Mouse (Mus musculus) right cerebral cortex, postnatal 10 days (tissue): ENCODE measurements around the gene Lrrn4cl.
"Not testable (repeated sequence)": the region's sequence is repeated elsewhere in the genome, so short reads cannot be mapped to it uniquely, and the experiment has no call there.

ENCODE experiments used
- DNase-seq, 2 experiments: peaks; one replicate each; pipeline ENCODE4 v3.0.0; 2021; ENCODE audit warnings: low spot score in 2 of 2

Lrrn4cl gene

DNA sequence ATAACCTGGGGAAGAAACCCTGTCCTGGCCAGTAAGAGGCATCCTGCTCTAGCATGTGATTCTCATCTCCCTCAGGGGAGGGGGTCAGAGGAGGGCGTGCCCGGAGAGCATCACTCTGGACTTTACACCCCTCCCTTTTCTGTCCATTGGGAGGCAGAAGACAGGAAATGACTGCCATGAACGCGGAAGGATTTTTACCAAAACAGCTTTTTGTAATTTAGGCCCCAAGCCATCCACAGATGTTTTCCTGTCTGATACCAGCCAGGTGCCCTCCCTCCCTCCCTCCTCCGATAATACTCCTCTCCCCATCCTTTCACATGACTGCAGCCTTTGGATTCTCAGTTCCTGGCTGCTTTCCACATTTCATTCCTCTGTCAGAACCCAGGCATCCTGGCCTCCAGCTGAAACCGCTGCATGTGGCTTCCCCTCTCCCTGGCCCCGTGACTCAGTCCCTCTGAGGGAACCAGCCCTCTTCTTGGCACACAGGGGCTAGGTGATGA lies at the start of gene Lrrn4cl:
TSS of gene Lrrn4cl (plus strand) at position 367 of the 500 bp plus-strand sequence.
- peak in 1 of 2 experiments; percentile 47 for DNase-seq

DNA sequence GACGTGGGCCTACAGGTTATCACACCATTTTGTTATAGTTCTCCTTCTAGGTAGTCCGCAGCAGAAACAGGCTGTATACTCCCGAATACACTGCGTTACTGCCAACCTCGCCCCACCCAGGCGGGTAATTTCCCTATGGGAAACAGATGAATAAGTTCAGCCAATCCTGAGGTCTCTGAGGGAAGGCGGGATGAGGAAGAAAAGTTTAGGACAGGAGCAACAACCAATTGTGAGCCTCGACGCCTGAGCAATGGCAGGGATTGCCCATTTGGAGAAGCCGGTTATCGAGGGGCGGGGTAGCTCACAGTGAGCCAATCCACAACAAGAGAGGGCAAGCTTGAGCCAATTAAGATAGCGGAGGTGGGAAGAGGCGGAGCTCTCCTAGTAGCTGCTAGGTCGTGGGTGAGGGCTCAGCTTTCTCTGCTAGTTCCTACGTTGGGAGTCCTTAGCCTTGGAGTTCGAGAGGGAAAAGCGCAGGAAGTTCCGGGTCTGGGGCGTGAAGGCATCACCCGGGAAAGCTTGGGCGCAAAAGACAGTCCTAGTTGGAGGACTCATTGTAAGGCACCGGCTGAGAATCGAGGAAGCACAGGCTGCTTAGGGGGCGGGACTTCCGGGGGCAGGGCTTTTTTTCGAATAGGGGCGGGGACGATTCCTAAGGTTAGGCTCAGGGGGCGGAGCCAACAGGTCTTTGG lies 48.3 kb upstream of the Lrrn4cl start, which contains the start of gene Zbtb3:
TSS of gene Zbtb3 (plus strand) at position 426 of the 692 bp plus-strand sequence.
- DNase-seq = peak; percentile 97 to 99

DNA sequence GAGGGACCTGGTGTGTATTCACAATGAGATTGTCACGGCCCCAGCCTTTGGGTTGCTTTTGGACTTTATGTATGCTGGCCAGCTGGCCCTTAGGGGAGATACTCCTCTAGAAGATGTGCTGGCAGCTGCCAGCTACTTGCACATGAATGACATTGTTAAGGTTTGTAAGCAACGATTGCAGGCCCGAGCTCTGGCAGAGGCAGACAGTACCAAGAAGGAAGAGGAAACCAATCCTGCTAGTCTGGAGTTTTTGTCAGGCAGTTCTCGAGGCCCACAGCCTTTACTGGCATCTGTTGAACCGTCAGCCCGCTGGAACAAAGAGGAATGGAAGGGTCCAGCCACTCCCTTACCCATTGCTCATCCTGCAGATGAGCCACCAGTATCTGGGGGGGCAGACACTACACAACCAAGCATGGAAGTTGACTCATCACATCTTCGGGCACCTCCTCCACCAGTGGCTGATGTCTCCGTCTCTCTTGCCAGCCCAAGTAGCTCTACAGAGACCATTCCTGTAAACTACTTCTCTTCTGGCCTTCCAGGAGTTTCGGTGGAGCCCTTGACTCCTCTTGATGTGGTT lies 47.3 kb upstream of the Lrrn4cl start:
- no peak for DNase-seq

DNA sequence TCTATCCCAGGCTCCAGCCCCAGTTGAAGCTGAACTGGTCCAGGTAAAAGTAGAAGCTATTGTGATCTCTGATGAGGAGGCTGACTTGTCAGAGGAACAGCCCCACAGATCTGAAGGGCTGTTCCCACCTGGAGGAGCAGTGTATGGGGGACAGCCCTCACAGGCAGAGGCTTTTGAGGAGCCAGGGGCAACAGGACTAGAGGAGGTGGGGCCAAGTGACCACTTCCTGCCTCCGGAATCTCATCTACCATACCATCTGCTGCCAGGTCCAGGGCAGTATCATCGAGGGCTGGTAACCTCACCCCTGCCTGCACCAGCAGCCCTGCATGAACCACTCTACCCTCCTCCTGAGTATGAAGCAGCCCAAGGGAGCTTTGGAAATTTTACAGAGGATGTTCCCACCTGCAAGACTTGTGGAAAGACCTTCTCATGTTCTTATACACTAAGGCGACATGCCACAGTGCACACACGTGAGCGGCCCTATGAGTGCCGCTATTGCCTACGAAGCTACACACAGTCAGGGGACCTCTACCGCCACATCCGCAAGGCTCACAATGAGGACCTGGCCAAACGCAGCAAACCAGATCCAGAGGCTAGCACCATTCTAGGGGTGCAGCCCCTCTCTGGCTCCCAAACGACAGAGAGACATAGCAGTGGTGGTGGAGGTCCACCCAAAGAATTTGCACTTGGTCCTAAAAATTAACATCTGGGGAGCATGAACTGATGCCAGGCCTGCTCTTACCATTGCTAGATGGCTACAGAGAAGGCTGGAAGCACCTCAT lies 46.5 kb upstream of the Lrrn4cl start:
- DNase-seq = no peak

DNA sequence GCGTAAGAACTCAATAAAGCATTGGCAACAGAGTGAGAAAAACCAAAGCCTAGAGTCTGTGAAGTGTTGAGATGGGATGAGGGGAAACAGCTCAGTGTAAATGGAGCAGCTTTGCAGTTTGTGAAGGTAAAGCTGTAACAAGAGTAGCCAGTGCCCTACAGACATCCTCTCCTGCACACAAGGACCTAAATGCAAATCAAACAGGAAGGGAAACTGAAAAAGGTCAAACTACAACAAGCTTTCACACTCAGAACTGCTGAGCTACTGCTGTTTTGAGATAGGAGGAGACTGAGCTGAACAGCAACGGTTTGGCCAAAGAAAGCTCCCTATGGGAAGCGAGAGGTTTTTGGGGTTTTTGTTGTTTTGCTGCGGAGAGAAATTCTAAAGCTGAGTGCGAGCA lies 43.8 kb upstream of the Lrrn4cl start:
- DNase-seq = no peak

DNA sequence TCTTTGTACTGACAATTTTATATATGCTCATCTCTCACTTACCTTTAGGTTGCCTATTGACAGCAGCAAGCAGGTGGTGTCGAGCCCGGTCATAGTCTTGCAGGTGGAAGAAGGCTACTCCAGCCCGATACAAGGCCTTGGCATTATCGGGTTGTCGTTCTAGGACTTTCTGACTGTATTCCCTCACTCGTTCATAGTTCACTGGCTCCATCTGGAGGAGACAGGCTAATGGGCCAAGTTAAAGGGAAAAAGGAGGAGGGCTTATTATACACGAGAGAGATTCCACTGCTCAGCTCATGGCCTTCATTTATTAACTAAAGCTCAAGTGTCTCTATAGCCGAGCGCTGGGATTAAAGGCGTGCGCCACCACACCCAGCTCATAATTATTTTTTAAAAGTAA lies 34.8 kb upstream of the Lrrn4cl start:
- DNase-seq = no peak

DNA sequence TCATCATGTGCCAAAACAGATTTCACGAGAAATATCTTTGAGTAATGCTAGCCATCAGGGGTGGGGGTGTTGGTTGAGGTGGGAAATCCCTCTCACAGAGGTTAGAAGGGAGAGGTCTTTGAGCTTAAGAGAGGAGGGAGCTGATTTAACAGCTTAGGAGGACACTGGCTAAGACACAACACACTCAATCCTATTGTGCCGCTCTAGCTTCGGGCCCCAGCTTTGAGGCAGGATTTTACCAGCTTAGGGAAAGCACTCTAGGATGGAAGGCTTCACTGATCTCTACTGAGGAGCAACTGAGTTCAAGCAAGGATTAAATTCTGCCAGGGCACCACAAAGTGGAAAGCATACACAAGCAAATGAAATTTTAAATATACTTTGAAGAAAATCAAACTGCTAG lies 33.6 kb upstream of the Lrrn4cl start:
- no peak for DNase-seq

DNA sequence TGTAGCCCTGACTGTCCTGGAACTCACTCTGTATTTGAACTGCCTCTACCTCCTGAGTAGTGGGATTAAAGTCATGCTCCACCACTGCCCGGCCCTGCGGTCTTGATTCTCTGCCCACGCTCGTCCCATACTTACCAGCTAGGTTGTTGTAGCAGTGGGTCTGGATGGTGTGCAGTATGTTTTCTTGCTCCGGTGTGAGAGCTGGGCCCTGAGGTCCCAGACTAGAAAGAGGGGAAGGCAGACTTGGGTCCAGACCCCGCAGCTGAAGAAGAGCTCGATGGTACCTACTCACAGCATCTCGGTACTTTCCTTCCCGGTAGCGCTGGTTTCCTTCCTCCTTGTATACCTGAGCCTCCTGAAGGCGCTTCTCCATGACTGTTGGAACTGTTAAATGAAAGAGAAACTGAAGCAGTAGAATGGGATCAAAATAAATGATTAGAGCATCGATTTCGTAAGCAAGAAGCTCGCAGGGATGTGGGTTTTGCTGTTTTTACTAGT lies 32.2 kb upstream of the Lrrn4cl start:
- DNase-seq = no peak

DNA sequence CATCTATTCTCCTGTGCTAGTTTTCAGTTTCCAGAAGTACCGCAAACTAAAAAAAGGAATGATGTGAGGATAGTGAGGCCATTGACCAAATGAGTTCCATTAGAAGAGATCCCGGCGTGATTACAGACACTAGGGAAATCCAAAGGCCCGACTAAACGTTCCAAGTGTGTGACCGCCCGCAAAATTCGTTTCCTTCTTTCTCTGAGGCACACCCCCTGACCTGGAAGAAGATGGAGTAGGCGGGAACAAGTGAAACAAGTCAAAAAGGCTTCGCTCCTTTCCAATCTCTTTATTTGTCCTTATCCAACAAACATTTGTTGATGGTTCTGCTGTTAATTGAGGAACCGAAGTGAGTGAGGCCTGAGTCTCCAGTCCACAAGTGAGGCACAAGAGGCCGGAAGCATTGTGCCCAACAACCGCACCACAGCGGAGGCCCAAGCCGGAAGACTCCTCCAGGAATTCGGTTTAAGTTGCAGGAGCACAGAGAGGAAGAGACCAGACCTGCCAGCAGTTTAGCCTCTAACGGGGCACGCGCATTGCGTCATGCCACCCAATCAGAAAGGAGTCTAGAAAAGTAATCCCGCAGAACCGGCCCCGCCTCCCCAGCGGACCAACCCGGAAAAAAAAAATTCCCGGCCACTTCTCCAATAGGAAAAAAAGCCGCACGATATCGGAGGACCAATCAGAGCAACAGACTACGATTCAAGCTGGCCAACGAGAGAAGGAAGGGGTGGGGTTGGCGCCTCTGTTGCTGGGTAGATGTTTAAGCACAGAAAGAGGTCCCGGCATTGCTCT lies 31.6 kb upstream of the Lrrn4cl start, which contains the start of gene Ttc9c:
TSS of gene Ttc9c (minus strand) at position 533 of the 795 bp plus-strand sequence.
- peak; percentile 98 to 99 for DNase-seq

DNA sequence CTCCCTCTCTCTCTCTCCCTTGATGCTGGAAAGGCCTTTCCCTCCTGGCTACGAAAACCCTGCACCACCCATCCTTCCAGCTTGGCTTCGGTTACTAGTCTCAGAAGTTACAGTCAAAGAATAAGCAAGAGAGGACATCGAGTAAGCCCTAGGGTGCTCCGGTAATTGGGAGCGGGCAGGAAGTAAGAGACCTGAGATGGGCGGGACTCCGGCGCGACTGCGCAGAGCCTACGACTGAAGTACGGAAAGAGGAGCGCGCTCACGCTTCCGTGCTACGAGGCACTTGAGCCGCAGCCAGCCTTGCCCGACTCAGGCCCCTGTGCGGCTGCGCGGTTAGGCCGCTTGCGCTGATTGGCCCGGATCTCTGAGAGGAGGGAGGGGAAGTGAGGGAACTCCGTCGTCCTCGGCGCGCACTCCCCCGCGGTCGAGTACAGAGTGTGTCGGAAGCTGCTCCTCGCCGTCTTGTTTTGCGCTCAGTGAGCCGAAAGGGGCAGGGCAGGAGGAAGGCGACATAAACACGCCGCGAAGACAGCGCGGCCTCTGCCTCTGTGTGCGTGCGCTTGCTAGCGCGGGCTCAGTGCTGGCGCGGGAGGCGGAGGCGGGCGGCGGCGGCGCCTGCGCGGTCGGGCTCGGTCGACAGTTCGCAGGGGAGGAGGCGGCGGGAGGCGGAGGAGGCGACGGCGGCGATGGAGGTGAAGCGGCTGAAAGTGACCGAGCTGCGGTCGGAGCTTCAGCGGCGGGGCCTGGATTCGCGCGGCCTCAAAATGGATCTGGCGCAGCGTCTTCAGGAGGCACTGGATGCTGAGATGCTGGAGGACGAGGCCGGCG lies 30.8 kb upstream of the Lrrn4cl start, which contains the start of gene Hnrnpul2:
TSS of gene Hnrnpul2 (plus strand) at position 415 of the 828 bp plus-strand sequence.
- peak; percentile 99 for DNase-seq

DNA sequence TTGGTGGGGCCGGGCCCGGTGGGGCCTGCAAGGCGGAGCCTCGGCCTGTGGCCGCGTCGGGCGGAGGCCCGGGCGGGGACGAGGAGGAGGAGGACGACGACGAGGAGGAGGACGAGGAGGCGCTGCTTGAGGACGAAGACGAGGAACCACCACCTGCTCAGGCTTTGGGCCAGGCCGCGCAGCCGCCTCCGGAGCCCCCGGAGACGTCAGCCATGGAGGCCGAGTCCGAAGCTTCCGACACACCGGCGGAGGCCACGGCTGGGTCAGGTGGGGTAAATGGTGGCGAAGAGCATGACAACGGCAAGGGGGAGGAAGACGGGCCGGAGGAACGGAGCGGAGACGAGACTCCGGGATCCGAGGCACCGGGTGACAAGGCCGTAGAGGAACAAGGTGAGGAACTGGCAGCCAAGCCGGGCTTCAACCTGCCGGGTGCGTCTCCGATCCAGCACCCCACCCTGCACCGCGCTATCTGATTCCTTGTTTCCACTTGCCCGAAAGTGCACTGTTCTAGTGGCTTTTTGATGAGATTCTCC lies 30.1 kb upstream of the Lrrn4cl start:
- DNase-seq = peak; percentile 55 to 62

DNA sequence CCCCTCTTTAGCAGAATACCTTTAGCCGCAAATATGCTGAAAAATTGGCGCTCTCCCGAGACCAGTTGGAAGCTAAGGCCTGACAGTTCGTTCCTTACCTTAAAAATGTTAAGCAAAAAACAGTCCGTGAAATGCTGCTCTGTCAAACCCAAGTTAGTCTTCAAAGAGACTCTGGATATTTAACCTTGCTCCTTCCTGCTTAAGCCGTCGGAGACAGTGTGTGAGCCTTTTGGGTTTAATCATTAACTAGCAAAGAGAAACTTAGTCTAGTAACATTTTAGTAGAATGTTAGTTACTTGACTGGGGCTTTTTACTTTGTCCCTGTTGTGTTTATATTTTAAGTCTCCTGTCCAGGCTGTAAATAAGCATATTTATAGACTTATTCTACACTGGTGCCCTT lies 29.4 kb upstream of the Lrrn4cl start:
- DNase-seq = no peak

DNA sequence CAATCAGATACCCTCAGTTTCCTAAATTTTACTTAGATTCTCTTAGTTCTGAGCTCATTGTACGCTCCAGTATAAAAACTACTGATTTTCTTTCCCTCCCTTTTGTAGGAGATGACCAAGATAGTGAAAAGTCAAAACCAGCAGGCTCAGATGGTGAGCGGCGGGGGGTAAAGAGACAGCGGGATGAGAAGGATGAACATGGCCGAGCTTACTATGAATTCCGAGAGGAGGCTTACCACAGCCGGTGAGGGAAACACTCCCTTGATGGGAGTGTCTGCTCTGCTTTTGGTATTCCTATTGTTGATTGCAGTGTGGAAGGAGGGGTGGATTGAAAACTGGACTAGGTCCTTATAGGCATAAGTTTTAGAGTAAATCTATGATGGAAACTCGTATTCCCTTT lies 27.9 kb upstream of the Lrrn4cl start:
- no peak for DNase-seq

DNA sequence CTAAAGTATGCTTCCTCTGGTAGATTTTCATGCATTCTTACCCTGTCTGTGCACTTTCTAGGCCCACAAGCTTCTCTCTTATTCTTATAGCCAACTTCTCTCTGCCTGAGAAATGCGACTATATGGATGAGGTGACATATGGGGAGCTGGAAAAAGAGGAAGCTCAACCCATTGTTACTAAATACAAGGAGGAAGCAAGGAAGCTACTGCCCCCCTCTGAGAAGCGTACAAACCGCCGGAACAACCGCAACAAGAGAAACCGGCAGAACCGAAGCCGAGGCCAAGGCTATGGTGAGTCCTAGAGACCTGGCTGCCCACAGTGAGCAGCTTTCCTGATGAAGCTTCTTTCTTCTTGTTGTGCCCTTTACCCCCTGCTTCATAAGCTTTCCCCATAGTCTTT lies 20.9 kb upstream of the Lrrn4cl start, which contains the start of gene AC129217.1:
TSS of gene AC129217.1 (plus strand) at position 114 of the 400 bp plus-strand sequence.
- DNase-seq = no peak

DNA sequence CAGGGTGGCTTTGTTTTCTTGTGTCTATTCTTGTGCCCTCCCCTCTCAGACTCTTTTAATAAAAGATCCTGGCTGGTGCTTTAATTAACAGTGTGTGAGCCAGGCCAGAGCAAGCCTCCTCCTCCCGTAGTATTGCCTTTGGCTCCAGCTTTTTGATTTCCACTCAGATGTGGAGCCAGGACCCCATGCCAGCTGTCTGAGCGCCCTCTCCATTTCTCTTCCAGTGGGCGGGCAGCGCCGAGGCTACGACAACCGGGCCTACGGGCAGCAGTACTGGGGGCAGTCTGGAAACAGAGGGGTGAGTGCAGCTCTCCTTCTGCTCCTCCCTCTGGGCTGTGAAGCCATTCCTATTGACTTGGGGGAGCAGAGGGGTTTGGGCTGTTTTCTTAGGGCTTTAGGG lies 19.9 kb upstream of the Lrrn4cl start:
- peak; percentile 62 to 66 for DNase-seq

DNA sequence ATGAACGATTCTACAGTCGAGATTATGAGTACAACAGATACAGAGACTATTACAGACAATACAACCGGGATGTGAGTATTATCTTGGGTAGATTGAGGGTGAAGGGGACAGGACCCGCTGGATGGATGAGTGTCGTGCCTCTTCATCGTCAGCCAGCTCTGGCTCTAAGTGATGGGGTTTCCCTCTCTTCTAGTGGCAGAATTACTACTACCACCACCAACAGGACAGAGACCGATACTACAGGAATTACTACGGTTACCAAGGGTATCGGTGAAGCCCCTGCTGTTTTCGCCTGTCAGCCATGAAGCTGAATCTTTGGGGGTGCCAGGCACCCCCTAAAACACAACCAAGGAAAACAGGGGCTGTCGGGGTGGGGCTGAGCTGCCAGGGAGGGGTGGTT lies 19.3 kb upstream of the Lrrn4cl start:
- DNase-seq = no peak

DNA sequence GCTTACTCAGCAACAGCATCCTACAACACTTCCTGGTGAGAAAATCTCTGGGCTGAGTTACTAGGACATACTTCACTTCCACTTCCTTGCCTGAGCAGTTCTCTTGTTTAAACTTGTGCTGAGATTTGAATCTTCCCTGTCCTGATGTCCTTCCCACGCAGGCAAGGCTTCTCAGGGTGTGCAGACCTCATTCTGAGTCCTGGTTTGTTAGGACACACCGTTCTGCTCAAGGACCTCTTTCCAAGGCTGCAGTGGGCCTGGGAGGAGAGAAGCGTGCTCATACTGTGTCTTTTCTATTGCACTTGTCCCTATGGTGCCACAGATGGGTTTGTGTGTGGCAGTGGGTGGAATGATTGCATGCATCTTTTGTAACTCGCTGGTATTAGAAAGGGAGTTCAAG lies 17.6 kb upstream of the Lrrn4cl start:
- DNase-seq = no peak

DNA sequence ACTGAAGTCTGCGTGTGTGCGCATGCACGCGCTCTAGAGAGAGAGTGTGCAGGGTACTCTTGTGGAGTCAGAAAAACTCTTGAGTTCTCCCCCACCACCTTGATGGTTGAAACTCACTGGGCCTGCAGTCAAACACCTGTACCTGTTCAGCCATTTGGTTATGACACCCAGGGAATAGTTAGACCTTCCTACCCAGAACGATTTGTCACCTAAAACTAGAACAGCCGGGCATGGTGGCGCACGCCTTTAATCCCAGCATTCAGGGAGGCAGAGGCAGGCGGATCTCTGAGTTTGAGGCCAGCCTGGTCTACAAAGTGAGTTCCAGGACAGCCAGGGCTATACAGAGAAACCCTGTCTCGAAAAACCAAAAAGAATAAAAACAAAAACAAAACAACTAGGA lies 14.2 kb upstream of the Lrrn4cl start:
- not testable (repeated sequence) for DNase-seq

DNA sequence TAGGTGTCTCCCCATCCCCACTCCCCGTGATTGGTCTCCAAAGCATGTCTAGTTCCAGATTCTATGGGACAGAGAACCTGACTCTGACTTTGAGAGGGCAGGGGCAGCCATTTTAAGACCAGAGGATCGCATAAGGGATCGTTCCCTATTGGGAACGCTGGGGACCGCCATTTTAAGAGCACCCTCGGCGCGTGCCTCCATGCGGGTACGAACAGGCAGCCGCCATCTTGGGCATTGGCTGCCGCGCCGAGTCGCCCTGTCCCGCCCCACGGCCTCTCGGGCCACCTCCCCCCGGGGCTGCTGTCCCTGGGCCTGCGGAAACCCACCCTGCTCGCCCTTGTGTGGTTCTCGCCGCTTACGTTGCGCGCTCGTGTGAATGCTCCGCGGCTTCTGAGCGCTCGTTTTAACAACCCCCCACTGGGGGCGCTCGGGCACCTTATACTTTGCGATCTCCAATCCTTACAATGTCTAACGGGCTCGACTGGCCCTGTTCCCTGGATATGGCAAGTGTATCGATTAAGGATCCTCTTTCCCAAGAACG lies 13.2 kb upstream of the Lrrn4cl start, which contains the start of gene Bscl2:
TSS of gene Bscl2 (plus strand) at position 217 of the 541 bp plus-strand sequence.
- peak; percentile 92 to 93 for DNase-seq
